Mouse (Mus musculus) intestine, embryonic 14.5 days (tissue): ENCODE data around the gene Smim15. TPM values are rescaled to one million over a fixed set of nuclear protein-coding genes. Genes with fewer than 3 reads are reported as not detected.

Source experiments
- ATAC-seq: fragments of 200-750 bp; cut with Nextera tagmentation; replicated peaks from 2 replicates; pipeline ENCODE4 v1.8.0; 2017; ENCODE audit warnings: low read depth, moderate number of reproducible peaks, moderate TSS enrichment, moderate library complexity; ENCODE audit not compliant: low FRiP score, low TSS enrichment
- DNase-seq: peaks from one replicate; pipeline ENCODE4 v3.0.0-alpha.2; 2018; ENCODE audit warnings: low spot score
- H3K27ac ChIP-seq: fragments of 300-500 bp; sonication (generic); 2 replicates; pipeline ENCODE4 v1.5.1; 2014; ENCODE audit warnings: low read depth, mild to moderate bottlenecking, control low read depth
- H3K27me3 ChIP-seq: fragments of 300-500 bp; sonication (generic); replicated peaks from 2 replicates; pipeline ENCODE4 v1.6.1; 2014; ENCODE audit warnings: low read length, control low read depth; ENCODE audit not compliant: control insufficient read depth, insufficient read depth
- H3K36me3 ChIP-seq: fragments of 300-500 bp; sonication (generic); 2 replicates; pipeline ENCODE4 v1.6.1; 2014; ENCODE audit warnings: low read length, control low read depth; ENCODE audit not compliant: control insufficient read depth, insufficient read depth
- H3K4me1 ChIP-seq: fragments of 300-500 bp; sonication (generic); replicated peaks from 2 replicates; pipeline ENCODE4 v1.6.1; 2014; ENCODE audit warnings: low read length, control low read depth, mixed read lengths; ENCODE audit not compliant: control insufficient read depth, insufficient read depth
- H3K4me2 ChIP-seq: fragments of 300-500 bp; sonication (generic); 2 replicates; pipeline ENCODE4 v1.6.1; 2014; ENCODE audit warnings: low read length
- H3K4me3 ChIP-seq: fragments of 300-500 bp; sonication (generic); 2 replicates; pipeline ENCODE4 v1.5.1; 2014; ENCODE audit warnings: low read depth, low read length, control low read depth, mixed read lengths
- H3K9ac ChIP-seq: fragments of 300-500 bp; sonication (generic); 2 replicates; pipeline ENCODE4 v1.6.1; 2014; ENCODE audit warnings: mild to moderate bottlenecking, low read length
- H3K9me3 ChIP-seq: fragments of 300-500 bp; sonication (generic); 2 replicates; pipeline ENCODE4 v1.6.1; 2016; ENCODE audit warnings: low read length, control low read depth; ENCODE audit not compliant: control insufficient read depth
- WGBS: fragments of 180-500 bp; shearing (Covaris S2); extraction: QIAGEN DNeasy Blood & Tissue Kit; methylation state at CpG from one replicate; pipeline ENCODE4 v1.1.7; 2014; 5-methylcytosine and 5-hydroxymethylcytosine counted together
- polyA plus RNA-seq: library from polyadenylated mRNA; unstranded; fragments of >200 nt; fragmentation: Nextera tagmentation; extraction: Ambion mirVana; gene quantifications from 2 replicates; pipeline ENCODE4 v1.2.1, GENCODE M21; 2014

Gene Smim15
- polyA plus RNA-seq = 50.7 and 57.6 TPM in 2 replicates

DNA sequence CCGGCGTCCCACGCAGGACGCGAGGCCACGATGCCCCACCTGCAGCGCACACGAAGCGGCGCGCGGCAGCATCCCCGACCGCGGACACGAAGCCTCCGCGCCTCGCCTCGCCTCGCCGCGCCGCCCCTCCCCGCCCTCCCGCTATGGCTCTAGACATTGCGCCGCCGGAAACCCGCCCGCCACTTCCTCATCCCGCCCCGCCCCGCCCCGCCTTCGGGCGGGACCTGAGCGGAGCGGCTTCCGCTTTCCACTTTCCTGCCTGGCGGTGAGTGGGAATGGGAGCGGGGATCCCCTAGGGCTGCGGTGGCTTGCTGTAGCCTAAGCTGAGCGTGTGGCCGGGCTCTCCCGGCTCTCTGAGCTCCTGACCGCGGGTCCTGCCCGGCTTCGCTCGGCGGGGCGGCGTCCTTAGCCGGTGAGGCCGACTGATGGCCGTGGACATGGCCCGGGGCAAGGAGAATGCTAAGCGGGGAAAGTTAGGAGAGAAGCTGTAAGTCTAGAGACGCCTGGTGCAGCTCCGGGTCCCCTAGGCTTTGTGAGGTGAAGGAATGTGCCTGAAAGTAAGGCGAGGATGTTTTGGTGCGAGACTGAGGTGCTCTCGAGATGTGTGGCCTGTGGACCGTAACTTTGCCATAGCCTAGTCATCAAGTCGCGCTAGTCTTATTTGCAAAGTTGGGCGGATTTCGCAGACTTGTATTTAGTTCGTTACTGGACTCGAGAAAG, at the start of gene Smim15:
Gene Smim15 (plus strand): TSS at position 225 of the 720 bp plus-strand sequence.
- ATAC-seq = peak; percentile 93
- Histone ChIP-seq H3K27ac (peak within 1 kb of the TSS; percentile 89), H3K9ac (peak within 1 kb of the TSS; percentile 82), H3K36me3 (peaks cover 19% of the 10 kb centered on the region), H3K4me1 (peaks cover 25% of the 10 kb centered on the region), H3K4me2 (peak within 1 kb of the TSS; percentile 65), H3K4me3 (peak within 1 kb of the TSS; percentile 71), H3K9me3 (no peaks in the 10 kb centered on the region), H3K27me3 (no peaks in the 10 kb centered on the region)
- DNase-seq = peak; percentile 90
- under 1% methylated on average over 67 of the region's 71 CpGs for WGBS

DNA sequence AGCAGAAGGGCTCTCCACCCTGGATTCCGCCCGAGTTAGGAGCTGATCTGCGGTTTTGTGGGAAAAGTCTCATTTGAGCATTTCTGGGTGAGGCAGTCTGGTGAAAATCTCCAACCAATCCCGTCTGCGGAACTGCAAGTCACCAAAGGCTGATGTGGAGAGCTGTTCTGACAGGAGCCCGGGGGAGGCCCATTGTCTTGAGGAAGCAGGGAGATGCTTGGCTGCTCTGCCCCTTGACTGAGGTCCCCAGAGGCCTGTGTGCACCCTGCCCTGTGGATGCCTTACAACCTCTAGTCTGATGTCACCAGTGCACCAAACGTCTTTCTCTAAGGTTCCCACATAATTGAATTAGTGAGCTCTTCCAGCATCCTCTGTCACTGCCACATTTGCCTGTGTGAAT, 49.0 kb upstream of the Smim15 start:
- ATAC-seq (no peak), DNase-seq (no peak)
- WGBS = 79% methylated on average over 7 of the region's 7 CpGs

DNA sequence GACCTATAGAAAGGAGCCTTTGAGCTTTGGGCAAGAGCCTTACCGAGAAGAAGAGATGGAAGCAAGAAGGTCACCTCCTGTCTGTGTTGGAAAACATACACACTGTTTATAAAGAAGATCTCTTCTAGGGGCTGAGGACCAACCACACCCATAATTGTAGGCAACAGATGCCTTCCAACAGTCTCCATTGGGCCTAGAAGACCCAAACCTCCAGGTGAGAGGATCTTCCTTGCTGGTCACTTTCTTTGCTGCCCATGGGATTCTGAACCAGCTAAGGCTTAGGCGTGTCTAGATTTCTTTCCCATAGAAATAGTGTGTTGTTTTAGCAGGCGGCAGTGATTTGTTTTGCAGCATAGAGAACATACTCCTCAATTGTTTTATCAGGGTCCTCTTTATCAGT, 47.9 kb upstream of the Smim15 start:
- 93% methylated on average over 3 of the region's 3 CpGs for WGBS

More for the DNA sequence above, 49.0 kb upstream of the Smim15 start:
- Histone ChIP-seq H3K9me3 (no peaks in the 10 kb centered on the region), H3K4me1 (no peaks in the 10 kb centered on the region), H3K27me3 (no peaks in the 10 kb centered on the region), H3K4me2 (no peak overlapping the region), H3K9ac (no peak overlapping the region), H3K4me3 (no peak overlapping the region), H3K36me3 (no peaks in the 10 kb centered on the region), H3K27ac (no peak overlapping the region)

GRCm38 (mm10) chr13:108007861-108008260, 36.4 kb upstream of the Smim15 start:
- no peaks in the 10 kb centered on the region for H3K27me3 ChIP-seq
- no peak for ATAC-seq
- H3K4me3 ChIP-seq = no peak overlapping the region

More for the DNA sequence above, 47.9 kb upstream of the Smim15 start:
- Histone ChIP-seq H3K9ac (no peak overlapping the region), H3K27ac (no peak overlapping the region), H3K27me3 (no peaks in the 10 kb centered on the region), H3K36me3 (no peaks in the 10 kb centered on the region), H3K4me3 (no peak overlapping the region), H3K9me3 (no peaks in the 10 kb centered on the region), H3K4me2 (no peak overlapping the region), H3K4me1 (no peaks in the 10 kb centered on the region)
- DNase-seq (no peak), ATAC-seq (no peak)

DNA sequence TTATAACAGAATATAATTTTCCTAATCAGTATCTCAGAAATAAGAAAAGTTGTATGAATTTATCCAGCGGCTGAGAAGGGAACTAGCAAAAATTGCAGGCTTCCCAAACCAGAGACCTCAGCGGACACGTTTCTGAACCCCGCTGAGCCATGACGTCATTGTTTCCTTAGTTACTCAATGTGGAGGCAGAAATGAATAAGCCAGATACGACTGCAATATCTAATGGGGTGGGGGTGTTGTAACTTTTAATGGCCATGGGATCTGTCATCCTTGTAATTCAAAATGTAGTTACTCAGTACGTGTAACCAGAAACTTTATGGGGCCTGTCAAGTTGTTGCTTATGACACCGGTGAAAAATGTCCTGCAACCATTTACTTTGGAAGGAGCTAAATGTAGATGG, 31.1 kb upstream of the Smim15 start:
- H3K27me3 ChIP-seq = no peaks in the 10 kb centered on the region
- H3K4me1 ChIP-seq = 0 out of 2 replicates have a peak, but pooled peaks cover 4% of the 10 kb centered on the region
- no peak overlapping the region for H3K27ac ChIP-seq
- peaks cover 3% of the 10 kb centered on the region for H3K9me3 ChIP-seq
- no peak overlapping the region for H3K4me2 ChIP-seq
- ATAC-seq (no peak), DNase-seq (no peak)
- 76% methylated on average over 8 of the region's 8 CpGs for WGBS
- no peak overlapping the region for H3K9ac ChIP-seq
- H3K4me3 ChIP-seq = no peak overlapping the region
- no peaks in the 10 kb centered on the region for H3K36me3 ChIP-seq

More at GRCm38 (mm10) chr13:108007861-108008260, 36.4 kb upstream of the Smim15 start:
- Histone ChIP-seq H3K4me2 (no peak overlapping the region), H3K9me3 (peaks cover 3% of the 10 kb centered on the region), H3K4me1 (0 out of 2 replicates have a peak, but pooled peaks cover 4% of the 10 kb centered on the region), H3K9ac (no peak overlapping the region), H3K36me3 (no peaks in the 10 kb centered on the region), H3K27ac (no peak overlapping the region)
- WGBS = 86% methylated on average over 4 of the region's 4 CpGs
- DNase-seq = no peak

GRCm38 (mm10) chr13:108013839-108014238, 30.4 kb upstream of the Smim15 start:
- H3K4me1 ChIP-seq = 0 out of 2 replicates have a peak, but pooled peaks cover 4% of the 10 kb centered on the region
- H3K9ac ChIP-seq = no peak overlapping the region
- H3K36me3 ChIP-seq = no peaks in the 10 kb centered on the region
- ATAC-seq (no peak), DNase-seq (no peak)
- no peaks in the 10 kb centered on the region for H3K27me3 ChIP-seq
- no peak overlapping the region for H3K4me2 ChIP-seq
- H3K27ac ChIP-seq = no peak overlapping the region
- H3K9me3 ChIP-seq = no peaks in the 10 kb centered on the region
- no peak overlapping the region for H3K4me3 ChIP-seq
- WGBS = 63% methylated on average over 6 of the region's 6 CpGs

DNA sequence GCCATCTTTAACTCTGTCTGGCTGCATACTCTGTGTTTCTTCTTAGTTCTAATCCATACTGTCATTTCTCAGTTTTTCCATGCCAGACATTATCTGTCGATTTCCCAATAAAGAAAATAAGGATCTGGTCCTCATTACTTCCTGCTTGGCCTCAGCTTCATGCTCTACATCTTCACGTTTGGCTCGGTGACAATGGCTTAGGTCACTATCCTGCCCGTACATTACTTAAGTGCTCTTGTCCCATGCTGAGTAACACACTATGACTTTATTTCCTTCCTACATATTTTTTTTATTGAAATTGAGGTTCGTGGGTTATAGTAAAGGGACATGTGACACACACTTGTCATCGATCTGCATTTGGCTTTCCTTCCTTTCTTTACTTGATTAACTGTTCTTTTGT, 29.1 kb upstream of the Smim15 start:
- DNase-seq = no peak
- no peaks in the 10 kb centered on the region for H3K27me3 ChIP-seq
- no peak overlapping the region for H3K27ac ChIP-seq
- no peak overlapping the region for H3K9ac ChIP-seq
- no peaks in the 10 kb centered on the region for H3K36me3 ChIP-seq
- H3K4me1 ChIP-seq = no peaks in the 10 kb centered on the region
- H3K4me2 ChIP-seq = no peak overlapping the region
- H3K4me3 ChIP-seq = no peak overlapping the region
- WGBS = 84% methylated on average over 6 of the region's 6 CpGs
- ATAC-seq = no peak
- no peaks in the 10 kb centered on the region for H3K9me3 ChIP-seq

DNA sequence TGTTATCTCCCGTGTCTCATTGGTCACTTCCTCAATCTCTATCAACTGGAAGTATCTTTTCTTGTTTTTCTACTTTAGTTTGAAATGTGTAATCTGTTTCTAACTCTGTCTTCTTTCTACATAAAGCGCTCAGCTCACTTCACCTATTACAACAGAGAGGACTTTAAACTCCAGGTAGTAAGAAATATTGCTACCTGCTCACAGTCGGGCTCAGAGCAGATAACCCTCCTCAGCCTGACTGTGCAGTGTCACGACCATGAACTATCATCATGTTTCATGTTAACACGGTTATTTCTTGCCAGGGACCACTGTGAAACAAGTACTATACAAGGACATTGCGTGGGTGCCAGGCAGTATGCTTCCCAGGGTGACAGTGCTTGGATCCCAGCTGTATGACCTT, 26.9 kb upstream of the Smim15 start:
- no peaks in the 10 kb centered on the region for H3K27me3 ChIP-seq
- H3K4me2 ChIP-seq = no peak overlapping the region
- 67% methylated on average over 6 of the region's 6 CpGs for WGBS
- ATAC-seq = no peak
- DNase-seq = no peak
- H3K36me3 ChIP-seq = no peaks in the 10 kb centered on the region
- no peak overlapping the region for H3K27ac ChIP-seq
- no peak overlapping the region for H3K9ac ChIP-seq
- H3K4me3 ChIP-seq = no peak overlapping the region
- H3K9me3 ChIP-seq = no peaks in the 10 kb centered on the region
- H3K4me1 ChIP-seq = no peaks in the 10 kb centered on the region

DNA sequence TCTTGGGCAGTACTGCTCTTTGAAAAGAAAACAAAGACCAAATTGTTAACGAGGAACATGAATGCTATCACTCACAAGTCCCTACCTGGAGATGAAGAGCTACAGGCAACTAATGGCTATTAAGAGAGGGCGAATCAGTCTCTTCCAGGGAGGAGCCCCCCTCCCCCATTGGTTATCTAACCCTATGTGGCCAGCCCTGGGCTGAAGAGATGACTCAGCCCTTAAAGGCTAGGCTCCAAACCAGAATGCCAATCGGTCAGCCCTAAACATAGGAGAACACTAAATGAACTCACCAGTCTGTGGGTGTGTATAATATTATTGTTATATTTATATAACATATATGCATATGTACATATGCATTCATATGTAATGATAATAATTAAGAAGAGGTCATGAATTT, 18.4 kb upstream of the Smim15 start:
- H3K27ac ChIP-seq = no peak overlapping the region
- no peak for ATAC-seq
- H3K36me3 ChIP-seq = no peaks in the 10 kb centered on the region
- H3K9ac ChIP-seq = no peak overlapping the region
- no peak for DNase-seq
- WGBS = 71% methylated on average over 3 of the region's 3 CpGs
- no peaks in the 10 kb centered on the region for H3K9me3 ChIP-seq
- H3K27me3 ChIP-seq = no peaks in the 10 kb centered on the region
- H3K4me2 ChIP-seq = no peak overlapping the region
- no peak overlapping the region for H3K4me3 ChIP-seq
- no peaks in the 10 kb centered on the region for H3K4me1 ChIP-seq
